Mouse (Mus musculus): Measurements from ENCODE around the gene Slc13a3.
A peak's percentile ranks its signal among the peaks of the same experiment; 100 is the strongest.

The Slc13a3 gene

DNA sequence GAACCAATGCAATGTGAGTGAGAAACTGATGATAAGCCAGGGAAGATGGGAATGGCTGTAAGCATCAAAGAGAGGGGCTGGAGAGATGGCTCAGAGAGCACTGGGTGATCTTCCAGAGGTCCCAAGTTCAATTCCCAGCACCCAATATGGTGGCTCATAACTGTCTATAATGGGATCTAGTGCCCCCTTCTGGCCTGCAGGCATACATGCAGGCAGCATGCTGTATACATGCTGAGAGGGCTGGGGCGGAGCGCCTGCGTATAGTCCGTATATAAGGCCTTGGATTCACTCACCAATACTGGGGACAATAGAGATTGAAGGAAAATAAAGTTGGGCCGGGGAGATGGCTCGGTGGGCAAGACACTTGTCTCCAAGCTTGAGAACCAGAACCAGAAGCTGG is 109.7 kb downstream of the Slc13a3 start:
- DNase-seq (ENCODE audit: low spot score): no peak

DNA sequence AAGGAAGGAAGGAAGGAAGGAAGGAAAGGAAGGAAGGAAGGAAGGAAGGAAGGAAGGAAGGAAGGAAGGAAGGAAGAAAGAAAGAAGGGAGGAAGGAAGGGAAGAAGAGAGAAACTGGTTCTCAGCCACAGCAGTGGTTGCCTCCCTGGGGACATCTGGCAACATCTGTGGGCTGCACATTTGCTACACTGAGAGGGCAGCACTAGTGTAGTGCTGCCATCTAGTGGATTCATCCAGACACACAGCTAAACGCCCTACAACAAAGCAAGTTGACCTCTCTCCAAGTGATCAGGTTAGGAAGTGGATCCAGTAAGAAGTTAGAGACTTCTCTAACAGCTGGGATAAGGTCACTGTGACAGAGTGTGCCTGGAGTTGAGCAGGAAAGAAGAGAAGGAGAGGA is 112.2 kb downstream of the Slc13a3 start:
- peak; percentile 50 for DNase-seq (ENCODE audit: low spot score)
